Mouse (Mus musculus) cortical plate, adult 2 months (tissue): Measurements from ENCODE around the gene Sox4.

ENCODE experiments used
- CTCF ChIP-seq: fragments of 200-500 bp; IDR thresholded peaks from 2 replicates; pipeline ENCODE4 v1.5.1; 2011; ENCODE audit warnings: mild to moderate bottlenecking, control low read depth, low read length; ENCODE audit not compliant: insufficient read depth; ENCODE audit errors: extremely low read depth
- POLR2A ChIP-seq: fragments of 200-500 bp; IDR thresholded peaks from 2 replicates; pipeline ENCODE4 v1.6.1; 2011; ENCODE audit warnings: mild to moderate bottlenecking, low read length, control low read depth; ENCODE audit not compliant: insufficient read depth; ENCODE audit errors: extremely low read depth

- TF ChIP-seq CTCF (no peak; the same call in 1 of the 2 replicates), POLR2A (0 out of 2 replicates have a peak, but pooled peaks have one; percentile 34)
These were observed 6.0 kb upstream of the Sox4 start for GRCm38 (mm10) chr13:28959458-28959978.
